8 mouse cellular contexts compared by ENCODE assay signal in the genomic region with DNA sequence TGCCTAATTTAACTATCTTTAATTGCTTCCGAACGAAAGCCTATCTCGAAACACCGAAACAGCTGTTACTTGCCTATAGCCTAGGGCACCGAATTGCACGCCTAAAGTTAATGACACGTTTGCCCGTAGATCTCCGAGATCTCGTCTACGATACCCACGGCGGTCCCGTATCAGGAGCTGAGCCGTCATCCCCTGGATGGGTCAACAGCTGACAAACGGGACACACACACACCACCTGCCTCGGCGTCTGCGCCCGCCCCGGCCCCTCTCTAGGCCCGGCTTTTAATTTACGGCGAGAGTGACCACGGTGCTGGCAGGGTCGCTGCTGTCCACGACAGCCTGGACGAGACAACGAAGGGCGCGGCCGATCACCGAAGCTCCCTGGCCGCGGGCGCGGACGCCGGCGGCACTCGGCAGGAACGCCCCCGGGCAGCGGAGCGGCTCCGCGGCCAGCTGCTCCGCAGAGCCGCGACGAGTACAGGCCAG. TPM values are rescaled to one million over a fixed set of nuclear protein-coding genes. Genes with fewer than 3 reads are reported as not detected.
A peak's percentile ranks its signal among the peaks of the same experiment; 100 is the strongest.
DNase-seq lines count a peak whose midpoint lies in the region; ATAC-seq lines count a peak whose summit lies in the region.

No protein-coding gene starts in this region.

- DNase-seq in layer of hippocampus, adult 9-11 months, result peak; percentile 13
- DNase-seq in layer of hippocampus, adult 18-20 months (ENCODE audit: low spot score in 2 of 2), result no peak
- DNase-seq in T-cell, adult 2 months (ENCODE audit: low spot score), result peak; percentile 16
- DNase-seq in liver, result peak; percentile 69
- peak; percentile 5 for DNase-seq in skeletal muscle tissue, adult 2 months (ENCODE audit: low read depth, low spot score)
- DNase-seq in urinary bladder, postnatal 10 days (ENCODE audit: low spot score), result no peak
- no peak for DNase-seq in ovary, postnatal 14 days (ENCODE audit: low spot score)

- ATAC-seq in erythroid progenitor cell, adult 5-6 weeks (replicated peaks; ENCODE audit: low FRiP score, poor library complexity, severe bottlenecking), result peak; percentile 58

RNA-seq across cellular contexts. Expression of a gene that starts 0.7 kb away (rescaled TPM):
- total RNA-seq in layer of hippocampus, adult 18-20 months (2021), result 10 to 100 TPM; 60.2 to 61.9 TPM
- total RNA-seq in erythroid progenitor cell, adult 5-6 weeks (2015; ENCODE audit: low replicate concordance), result 98.0 and 181 TPM in 2 replicates
- total RNA-seq in erythroid progenitor cell, adult 5-6 weeks (2017; ENCODE audit: low replicate concordance), result 192 and 215 TPM in 2 replicates

Comparison
In these comparisons a context has a peak if more than half of its experiments do, and no peak if none do; other contexts are left out.
1. DNase-seq: peak in layer of hippocampus, adult 9-11 months (single experiment), T-cell, adult 2 months (single experiment), liver (single experiment) and skeletal muscle tissue, adult 2 months (single experiment); none in layer of hippocampus, adult 18-20 months (0 of 2), urinary bladder, postnatal 10 days (single experiment) and ovary, postnatal 14 days (single experiment).